Mouse (Mus musculus) thymus, adult 2 months (tissue): ENCODE data around the gene Rpusd3.

Source experiments
- CTCF ChIP-seq: fragments of 200-500 bp; IDR thresholded peaks from 2 replicates; pipeline ENCODE4 v1.5.1; 2012; ENCODE audit warnings: mild to moderate bottlenecking, control low read depth, low read length, moderate library complexity, borderline replicate concordance; ENCODE audit not compliant: control insufficient read depth, poor library complexity, insufficient read depth; ENCODE audit errors: extremely low read depth
- POLR2A ChIP-seq: fragments of 200-500 bp; IDR thresholded peaks from 2 replicates; pipeline ENCODE4 v1.6.1; 2012; ENCODE audit warnings: mild to moderate bottlenecking, low read length, control low read depth, moderate library complexity; ENCODE audit not compliant: control insufficient read depth, poor library complexity, insufficient read depth; ENCODE audit errors: extremely low read depth

- no peak for TF ChIP-seq POLR2A
- TF ChIP-seq CTCF = 0 out of 2 replicates have a peak, but pooled peaks have one; percentile 13
These were observed 38.7 kb downstream of the Rpusd3 start for GRCm38 (mm10) chr6:113380480-113380879.
